Mouse (Mus musculus) urinary bladder, postnatal 14 days (tissue): ENCODE measurements around the gene Poldip3.

Experiments used
- DNase-seq: peaks from one replicate; pipeline ENCODE4 v3.0.0; 2021; ENCODE audit warnings: low spot score

The Poldip3 gene

GRCm38 (mm10) chr15:83126582-83126981, 22.6 kb downstream of the Poldip3 start:
- DNase-seq = no peak

- DNase-seq = no peak
Measured at GRCm38 (mm10) chr15:83124625-83125024, 24.6 kb downstream of the Poldip3 start.

- DNase-seq = peak; percentile 93
Measured at GRCm38 (mm10) chr15:83122566-83123145, 26.5 kb downstream of the Poldip3 start, which contains the start of gene Rrp7a. Gene Rrp7a (minus strand): TSS chr15:83122801.

- DNase-seq = peak; percentile 36
Measured at GRCm38 (mm10) chr15:83121709-83122565, 27.2 kb downstream of the Poldip3 start.

- peak; percentile 47 for DNase-seq
Measured at GRCm38 (mm10) chr15:83118360-83118759, 30.8 kb downstream of the Poldip3 start.

- DNase-seq = no peak
Measured at GRCm38 (mm10) chr15:83115071-83115470, 34.1 kb downstream of the Poldip3 start.

GRCm38 (mm10) chr15:83114106-83114505, 35.1 kb downstream of the Poldip3 start:
- no peak for DNase-seq

- DNase-seq = peak; percentile 75
Measured at GRCm38 (mm10) chr15:83112898-83113297, 36.3 kb downstream of the Poldip3 start.

- no peak for DNase-seq
Measured at GRCm38 (mm10) chr15:83111874-83112273, 37.3 kb downstream of the Poldip3 start.

- no peak for DNase-seq
Measured at GRCm38 (mm10) chr15:83111290-83111689, 37.9 kb downstream of the Poldip3 start.

GRCm38 (mm10) chr15:83107814-83108213, 41.4 kb downstream of the Poldip3 start:
- DNase-seq = no peak

- DNase-seq = no peak
Measured at GRCm38 (mm10) chr15:83106426-83106825, 42.8 kb downstream of the Poldip3 start.

GRCm38 (mm10) chr15:83103111-83103510, 46.1 kb downstream of the Poldip3 start:
- no peak for DNase-seq

GRCm38 (mm10) chr15:83100332-83100662, 48.9 kb downstream of the Poldip3 start:
- DNase-seq = no peak

- DNase-seq = peak; percentile 95
Measured at GRCm38 (mm10) chr15:83099533-83100331, 49.5 kb downstream of the Poldip3 start.

GRCm38 (mm10) chr15:83095950-83096349, 53.2 kb downstream of the Poldip3 start:
- DNase-seq = no peak

GRCm38 (mm10) chr15:83093687-83094086, 55.5 kb downstream of the Poldip3 start:
- DNase-seq = no peak

- DNase-seq = no peak
Measured at GRCm38 (mm10) chr15:83090874-83091273, 58.3 kb downstream of the Poldip3 start.

- no peak for DNase-seq
Measured at GRCm38 (mm10) chr15:83089429-83089605, 59.9 kb downstream of the Poldip3 start, which contains the start of gene Serhl. Gene Serhl (plus strand): TSS chr15:83089506.

GRCm38 (mm10) chr15:83088495-83089428, 60.4 kb downstream of the Poldip3 start:
- DNase-seq = no peak

GRCm38 (mm10) chr15:83086636-83087328, 62.4 kb downstream of the Poldip3 start:
- DNase-seq = no peak
